Mouse (Mus musculus): Measurements from ENCODE around the gene Ccnb2.
"Not testable (repeated sequence)": the region's sequence is repeated elsewhere in the genome, so short reads cannot be mapped to it uniquely, and the experiment has no call there.

Gene Ccnb2

DNA sequence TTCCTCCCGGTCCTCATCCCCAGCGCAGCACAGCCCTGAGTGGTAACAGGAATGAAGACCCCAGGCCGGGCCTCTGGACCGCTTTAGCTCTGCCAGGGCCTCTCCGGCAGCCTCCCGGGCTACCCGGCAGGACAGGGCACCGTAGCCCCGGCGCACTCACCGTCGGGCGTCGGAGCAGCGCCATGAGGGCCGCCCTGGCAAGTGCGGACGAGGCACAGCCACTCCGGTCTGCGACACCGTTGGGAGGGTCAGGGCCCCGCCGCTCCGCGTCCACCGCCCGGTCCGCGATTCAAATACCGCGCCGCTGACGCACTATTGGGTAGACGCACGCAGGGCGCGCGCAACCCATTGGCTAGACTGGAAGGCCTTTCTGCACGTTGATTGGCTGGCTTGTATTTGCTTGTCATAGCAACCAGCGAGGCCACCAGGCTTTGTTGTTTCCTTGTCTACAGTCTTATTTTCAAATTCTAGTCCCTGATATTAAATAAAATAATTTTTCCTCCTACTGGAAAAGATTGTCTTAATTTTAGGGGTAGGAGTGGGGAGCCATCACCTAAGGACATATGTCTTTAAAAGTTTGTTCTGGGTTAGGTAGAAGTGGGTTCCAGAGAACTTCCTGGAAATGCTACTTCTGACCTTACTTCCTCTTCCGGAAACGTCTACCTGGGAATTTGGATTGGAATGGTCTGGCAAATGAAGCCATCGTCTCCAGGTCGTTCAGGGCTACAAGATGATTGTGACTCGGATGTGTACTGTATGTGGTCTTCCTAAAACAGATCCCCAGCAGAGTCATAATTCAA is at the start of gene Ccnb2:
Gene Ccnb2, minus strand, starts transcription at position 291 of the 800 bp plus-strand sequence.
- DNase-seq (ENCODE audit: low spot score in 2 of 2) = peak; percentile 85 to 88

DNA sequence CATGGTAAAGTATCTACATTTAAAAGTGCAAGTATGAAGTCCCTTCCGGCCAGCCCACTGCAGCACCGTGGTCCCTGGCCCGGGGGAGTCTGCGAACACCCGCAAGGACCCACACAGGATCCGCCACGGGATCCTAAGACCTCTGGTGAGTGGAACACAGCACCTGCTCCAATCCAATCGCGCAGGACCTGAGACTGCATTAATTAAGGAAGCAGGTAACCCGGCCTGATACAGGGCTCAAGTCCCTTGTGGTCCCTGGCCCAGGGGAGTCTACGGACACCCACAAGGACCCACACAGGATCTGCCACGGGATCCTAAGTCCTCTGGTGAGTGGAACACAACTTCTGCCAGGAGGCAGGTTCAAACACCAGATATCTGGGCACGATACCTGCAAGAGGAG is 41.7 kb upstream of the Ccnb2 start:
- DNase-seq (ENCODE audit: low spot score in 2 of 2) = not testable (repeated sequence)

DNA sequence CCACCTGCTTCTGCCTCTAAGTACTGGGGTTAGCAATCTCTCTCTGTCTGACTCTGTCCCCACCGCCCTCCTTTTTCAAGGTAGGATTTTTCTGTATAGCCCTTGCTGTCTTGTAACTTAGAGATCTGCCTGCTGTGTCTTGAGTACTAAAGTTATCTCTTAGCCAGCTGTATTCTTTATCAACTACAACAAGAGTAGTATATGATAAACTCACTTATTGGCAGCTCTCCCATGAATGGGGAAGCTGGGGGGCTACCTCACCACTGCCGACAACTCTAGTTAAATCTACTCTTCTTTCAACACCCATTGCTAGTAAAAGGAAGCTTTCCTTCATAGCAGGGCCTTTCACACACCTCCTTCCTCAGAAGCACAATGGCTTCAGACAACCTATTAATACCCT is 31.0 kb upstream of the Ccnb2 start:
- no peak for DNase-seq (ENCODE audit: low spot score in 2 of 2)

DNA sequence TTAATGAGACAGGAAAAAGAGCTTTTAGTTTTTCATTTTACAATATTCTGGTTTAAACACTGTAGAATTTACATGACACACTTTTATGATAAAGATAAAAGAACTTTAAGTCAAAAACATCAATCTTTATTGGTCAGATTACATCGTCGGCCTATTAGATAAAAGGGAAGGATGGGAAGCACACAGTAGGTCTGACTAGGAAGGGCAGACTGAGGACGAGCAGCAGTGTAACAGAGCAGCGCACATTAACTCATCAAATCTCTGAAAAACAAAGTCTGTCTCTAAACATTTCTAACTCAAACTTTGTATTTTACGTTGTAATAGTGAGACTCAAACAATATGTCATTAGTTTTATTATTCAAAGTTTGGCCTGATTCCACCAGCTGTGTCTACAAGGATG is 27.7 kb upstream of the Ccnb2 start:
- DNase-seq (ENCODE audit: low spot score in 2 of 2) = no peak

DNA sequence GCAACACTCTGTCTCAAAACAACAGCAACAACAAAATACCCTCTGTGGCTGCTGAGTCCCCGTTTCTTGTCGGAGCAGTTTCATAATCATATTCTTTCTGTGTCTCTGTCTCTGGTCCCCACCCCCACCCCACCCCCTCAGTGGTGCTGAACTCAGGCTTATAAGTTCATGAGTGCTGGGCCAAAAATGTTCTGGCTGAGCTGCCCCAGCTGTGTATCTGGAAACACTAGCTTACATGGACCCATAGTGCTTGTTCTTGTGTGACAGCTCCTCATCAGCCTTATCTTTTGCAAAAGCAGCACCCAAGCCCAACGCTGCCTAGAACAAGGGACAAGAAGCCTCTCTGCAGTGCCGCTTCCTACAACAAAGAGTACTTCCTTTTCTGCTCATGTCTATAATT is 18.6 kb upstream of the Ccnb2 start:
- peak; percentile 71 to 73 for DNase-seq (ENCODE audit: low spot score in 2 of 2)

DNA sequence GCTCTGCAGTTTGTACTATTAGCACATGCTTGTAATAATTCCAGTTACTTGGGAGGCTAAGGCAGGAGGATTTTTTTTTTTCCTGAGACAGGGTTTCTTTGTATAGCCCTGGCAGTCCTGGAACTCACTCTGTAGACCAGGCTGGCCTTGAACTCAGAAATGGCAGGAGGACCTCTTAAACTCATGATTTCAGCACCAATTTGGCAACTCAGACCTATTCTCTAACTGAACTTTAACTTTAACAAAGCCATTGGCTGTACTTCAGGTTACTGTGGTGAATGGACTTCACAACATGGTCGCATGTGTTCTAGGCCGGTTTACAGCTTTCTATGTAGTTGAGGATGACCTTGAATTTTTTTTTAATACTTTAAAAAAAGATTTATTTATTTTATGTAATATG is 1.3 kb upstream of the Ccnb2 start:
- DNase-seq (ENCODE audit: low spot score in 2 of 2) = no peak

DNA sequence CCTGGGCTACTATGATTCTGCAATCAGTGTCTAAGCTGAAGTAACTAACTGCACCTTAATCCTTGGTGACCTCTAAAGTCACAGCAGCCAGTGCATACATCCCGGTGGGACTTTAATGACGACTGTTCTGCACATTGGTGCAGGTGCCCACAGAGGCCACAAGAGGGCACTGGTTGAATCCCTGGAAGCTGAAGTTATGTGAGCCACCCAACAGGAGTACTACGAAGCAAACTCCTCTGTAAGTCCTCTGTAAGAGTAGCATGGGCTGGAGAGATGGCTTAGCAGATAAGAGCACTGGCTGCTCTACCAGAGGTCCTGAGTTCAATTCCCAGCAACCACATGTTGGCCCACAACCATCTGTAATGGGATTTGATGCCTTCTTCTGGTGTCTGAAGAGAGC is 4.9 kb downstream of the Ccnb2 start:
- DNase-seq (ENCODE audit: low spot score in 2 of 2) = no peak

DNA sequence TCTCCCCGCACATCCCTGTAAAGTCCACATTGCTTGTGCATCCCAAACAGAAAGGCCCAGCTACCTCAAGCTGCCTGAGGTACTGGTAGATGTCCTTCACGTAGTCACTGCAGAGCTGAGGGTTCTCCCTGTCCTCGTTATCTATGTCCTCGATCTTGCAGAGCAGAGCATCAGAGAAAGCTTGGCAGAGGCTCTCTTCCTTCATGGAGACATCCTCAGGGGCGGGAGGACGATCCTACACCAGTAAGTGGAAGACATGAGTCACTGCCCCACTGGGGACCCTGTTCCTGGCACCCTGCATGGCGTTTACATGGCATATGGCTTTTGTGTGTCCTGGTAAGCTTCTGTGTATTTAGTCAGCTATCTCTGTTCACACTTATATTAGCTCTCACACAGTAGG is 8.3 kb downstream of the Ccnb2 start:
- DNase-seq (ENCODE audit: low spot score in 2 of 2) = no peak

DNA sequence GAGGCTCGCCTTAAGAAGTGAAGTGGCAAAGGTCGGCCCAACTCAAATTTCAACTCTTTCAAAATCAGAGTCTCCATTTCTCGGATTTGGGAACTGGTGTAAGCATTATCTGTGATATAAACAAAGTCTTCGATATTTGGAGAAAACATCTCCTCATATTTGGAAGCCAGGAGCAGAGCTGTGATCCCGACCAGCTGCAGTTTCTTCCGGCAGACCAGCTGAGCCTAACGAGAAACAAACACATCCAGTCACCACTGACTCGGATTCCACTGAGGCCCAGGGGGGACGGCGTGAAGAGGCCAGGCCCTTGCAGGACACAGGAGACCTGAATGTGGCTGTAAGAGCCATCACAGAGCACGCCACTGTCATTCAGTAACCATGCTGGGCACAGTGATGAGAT is 10.7 kb downstream of the Ccnb2 start:
- DNase-seq (ENCODE audit: low spot score in 2 of 2) = peak in 1 of 2 experiments; percentile 20

DNA sequence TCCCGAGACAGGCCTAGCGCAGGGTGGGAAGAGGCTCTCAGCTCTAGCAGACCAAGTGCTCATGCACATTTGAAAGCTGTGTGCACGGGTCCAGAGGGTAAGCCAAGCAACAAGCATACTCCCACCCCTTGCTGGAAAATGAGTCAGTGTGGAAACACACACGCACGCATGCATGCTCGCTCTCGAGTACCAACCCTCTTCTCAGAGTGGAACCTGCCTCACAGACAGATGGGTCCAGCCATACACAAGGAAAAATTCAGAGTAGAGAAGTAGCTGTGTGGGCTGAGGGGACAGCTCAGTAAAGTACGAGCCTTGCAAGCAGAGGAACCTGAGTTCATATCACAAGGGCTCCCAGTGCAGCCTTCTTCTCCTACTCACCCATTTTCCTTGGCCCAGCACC is 11.6 kb downstream of the Ccnb2 start:
- no peak for DNase-seq (ENCODE audit: low spot score in 2 of 2)

DNA sequence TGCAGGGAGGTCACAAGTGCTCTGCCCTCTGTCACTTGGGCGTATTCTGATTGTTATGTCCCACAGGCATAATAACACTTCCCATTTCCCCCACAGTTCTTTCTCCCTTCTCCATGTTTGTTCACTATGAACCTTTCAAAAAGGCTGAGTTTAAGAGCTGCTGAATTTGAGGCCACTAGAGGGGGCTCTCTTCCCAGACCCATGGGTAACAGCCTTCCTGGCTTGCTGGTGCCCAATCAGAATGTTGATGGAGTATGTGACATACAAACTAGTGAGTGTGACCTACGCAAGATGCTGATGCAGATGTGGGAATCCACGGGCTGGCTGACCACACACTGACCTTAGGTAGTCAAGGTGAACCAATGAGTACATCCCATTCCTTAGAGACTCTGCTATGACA is 12.6 kb downstream of the Ccnb2 start:
- no peak for DNase-seq (ENCODE audit: low spot score in 2 of 2)

DNA sequence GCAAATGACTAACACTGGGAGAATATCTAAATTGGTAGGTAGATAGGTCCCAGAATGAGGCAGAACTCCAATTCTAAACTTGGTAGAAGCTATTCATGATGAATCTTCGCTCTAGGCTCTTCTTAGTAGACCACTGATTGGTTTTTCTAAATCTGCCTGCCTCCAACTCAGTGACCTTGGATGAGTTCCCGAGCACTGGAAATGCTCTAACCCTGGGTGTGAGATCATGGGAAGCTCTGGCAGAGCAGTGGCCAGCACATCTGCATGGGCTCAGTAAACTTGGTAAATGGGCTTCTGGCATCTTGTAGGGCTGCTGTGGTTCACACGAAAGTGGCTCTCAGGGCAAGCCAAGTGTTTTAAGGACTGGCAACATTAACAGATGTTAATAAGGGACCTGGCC is 14.8 kb downstream of the Ccnb2 start:
- peak in 1 of 2 experiments; percentile 12 for DNase-seq (ENCODE audit: low spot score in 2 of 2)

DNA sequence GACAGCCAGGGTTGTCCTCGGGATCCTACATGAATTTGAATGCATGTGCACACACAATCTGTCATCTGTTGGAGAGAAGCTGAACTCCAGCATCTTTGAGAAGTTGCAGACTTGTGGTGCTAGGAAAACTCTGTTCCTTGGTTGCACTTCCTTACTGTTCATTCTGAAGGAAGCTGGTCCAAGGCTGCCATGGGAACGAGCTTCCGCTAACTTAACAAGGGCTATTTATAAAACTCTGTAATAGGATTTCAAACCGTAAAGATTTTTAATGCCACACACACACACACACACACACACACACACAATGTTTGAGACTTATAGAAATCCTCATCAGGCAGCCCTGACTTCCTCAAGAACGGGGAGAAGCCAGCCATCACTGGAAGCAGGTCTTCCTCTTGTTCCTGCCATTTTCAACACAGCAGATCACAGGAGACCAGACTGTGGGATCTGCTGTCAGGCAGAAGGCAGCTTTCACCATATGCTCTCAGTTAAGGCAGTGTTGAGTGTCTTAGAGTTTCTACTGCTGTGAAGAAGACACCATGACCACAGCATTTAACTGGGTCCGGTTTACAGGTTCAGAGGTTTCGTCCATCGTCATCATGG is 19.3 kb downstream of the Ccnb2 start:
- no peak for DNase-seq (ENCODE audit: low spot score in 2 of 2)

DNA sequence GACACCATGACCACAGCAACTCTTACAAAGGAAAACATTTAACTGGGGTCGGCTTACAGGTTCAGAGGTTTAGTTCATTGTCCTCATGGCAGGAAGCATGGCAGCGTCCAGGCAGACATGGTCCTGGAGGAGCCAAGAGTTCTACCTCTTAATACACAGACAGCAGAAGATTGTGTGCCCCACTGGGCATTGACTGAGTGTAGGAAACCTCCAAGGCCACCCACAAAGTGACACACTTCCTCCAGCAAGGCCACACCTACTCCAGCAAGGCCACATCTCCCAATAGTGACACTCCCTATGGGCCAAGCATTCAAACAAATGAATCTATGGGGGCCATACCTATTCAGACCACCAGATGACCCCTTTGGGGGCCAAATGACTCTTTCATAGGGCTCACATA is 25.3 kb downstream of the Ccnb2 start:
- DNase-seq (ENCODE audit: low spot score in 2 of 2) = no peak

DNA sequence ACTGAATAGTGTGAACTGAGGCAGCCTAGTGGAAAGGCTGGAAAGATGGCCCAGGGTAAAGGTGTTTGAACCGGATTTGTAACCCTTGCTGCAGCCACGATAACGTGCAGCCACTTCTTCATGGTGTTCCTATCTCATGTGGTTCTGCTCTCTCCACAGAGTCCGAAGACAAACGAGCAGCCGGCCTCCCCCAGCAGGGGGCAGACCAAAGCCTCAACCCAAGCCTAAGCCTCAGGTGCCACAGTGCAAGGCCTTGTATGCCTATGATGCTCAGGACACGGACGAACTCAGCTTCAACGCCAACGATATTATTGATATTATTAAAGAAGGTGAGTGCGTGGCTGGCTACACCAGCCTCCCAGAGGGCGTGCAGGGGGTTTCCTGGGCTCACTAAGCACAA is 25.7 kb downstream of the Ccnb2 start:
- DNase-seq (ENCODE audit: low spot score in 2 of 2) = no peak

DNA sequence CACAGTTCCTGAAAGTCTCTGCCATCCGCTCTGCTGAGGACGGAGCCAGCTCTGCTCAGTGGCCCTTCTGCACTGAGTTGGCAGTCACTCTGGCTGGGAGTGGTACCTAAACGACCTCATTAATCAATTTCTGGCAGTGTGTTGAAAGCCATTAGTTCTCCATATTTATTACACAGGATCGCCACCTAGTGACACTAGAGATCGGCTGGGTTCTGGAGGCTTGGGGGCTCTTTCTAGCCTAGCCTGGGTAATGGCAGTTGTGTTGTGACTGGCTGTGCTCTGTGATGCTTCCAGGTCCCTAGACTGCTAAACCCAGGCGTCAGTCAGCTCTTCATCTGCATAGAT is 28.8 kb downstream of the Ccnb2 start:
- peak; percentile 15 to 17 for DNase-seq (ENCODE audit: low spot score in 2 of 2)

DNA sequence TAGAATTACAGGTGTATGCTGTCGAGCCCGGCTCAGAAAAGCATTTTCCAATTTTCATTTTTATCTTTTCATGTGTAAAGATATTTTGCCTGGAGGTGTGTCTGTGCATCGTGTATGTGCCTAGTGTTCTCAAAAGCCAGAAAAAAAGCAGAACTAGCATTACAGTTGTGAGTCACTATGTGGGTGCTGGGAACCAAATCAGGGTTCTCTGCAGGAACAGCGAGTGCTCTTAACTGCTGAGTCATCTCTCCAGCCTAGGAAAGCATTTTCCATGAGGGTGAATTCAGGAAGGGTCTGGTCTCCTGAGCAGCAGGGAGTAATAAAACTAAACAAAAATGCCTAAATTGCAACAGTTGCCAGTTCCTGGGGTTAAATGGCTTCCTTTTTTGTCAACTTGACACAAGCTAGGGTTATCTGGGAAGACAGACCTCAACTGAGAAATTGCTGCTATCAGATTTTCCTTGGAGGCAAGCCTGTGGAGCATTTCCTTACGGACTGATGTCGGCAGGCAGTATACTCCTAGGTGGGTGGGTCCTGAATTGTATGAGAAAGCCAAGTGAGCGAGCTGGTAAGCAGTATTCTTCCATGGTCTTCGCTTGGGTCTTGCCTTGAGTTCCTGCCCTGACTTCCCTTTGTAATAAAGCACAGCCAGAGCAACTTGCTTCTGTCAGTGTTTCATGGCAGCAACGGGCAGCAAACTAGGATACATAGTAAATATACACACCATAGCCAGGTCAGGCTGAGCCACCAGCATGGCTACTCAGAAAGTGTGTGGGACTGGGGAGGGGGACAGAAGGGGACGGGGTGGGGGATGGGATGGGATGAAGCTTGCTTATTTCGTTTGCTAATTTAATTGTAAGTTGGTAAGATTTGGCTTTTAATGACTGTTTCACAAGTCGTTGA is 29.4 kb downstream of the Ccnb2 start:
- DNase-seq (ENCODE audit: low spot score in 2 of 2) = no peak

DNA sequence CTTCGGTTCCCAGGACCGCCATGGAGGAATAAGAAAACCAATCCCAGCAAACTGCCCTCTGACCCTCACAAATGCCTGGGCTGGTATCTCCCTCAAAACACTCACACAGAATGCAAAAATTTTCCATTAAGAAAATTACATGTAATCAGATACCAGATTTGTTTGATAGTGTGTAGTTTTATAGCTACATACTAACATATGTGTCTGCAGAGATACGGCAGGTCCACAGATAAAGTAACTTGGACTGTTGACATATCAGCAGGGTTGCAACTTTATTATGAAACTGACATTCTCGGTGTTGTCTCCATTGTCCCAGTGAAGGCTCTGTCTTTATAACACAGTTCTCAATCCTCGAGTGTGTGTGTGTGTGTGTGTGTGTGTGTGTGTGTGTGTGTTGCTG is 30.3 kb downstream of the Ccnb2 start:
- no peak for DNase-seq (ENCODE audit: low spot score in 2 of 2)

DNA sequence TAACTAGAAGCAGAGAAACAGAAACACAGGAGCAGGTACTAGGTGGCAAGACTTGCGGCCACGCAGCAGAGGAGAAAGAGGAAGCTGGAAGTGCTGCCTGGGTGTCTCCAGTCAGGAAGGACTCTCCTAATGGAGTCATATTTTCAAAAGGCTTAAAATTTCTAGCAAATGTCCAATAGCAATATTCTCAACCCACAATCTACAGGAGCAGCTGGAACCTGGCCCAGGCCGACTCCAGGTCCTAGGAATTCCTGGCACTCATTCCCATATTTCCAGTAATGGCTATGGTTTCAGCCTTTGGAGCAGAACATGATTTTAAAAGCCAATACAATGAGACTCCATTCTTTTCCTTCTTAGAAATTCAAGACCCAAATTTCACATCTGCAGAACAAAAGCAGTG is 31.8 kb downstream of the Ccnb2 start:
- DNase-seq (ENCODE audit: low spot score in 2 of 2) = no peak

DNA sequence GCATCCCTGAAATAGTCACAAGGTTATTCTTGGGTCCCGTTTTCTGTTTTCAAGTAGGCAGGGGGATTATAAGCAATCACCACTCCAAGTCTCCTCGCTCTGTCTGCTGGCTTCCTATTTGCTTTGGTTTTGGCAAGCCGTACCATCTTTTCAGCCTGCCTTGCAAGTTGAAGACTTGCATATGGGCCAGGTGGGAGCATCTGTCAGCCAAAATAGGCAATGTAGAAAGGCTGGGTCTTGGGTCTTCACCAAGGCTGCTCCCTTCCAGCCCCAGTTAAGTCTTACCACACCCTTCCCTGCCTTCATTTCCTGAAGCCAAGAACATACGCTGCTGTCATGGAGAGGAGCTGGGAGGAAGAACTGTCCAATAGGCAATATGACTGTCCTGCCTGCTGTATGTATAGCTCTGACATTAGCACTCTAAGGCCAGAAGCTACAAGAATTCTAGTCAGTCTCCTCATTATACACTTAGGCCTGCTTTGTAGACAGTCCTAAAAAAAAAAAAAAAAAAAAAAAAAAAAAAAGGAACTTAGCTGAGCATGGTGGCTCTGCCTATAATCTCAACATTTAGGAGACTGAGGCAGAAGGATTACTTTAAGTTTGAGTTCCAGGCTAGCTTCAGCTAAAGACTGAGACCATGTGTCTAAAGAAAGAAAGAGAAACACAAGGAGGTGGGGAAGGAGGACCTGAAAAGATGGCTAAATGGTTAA is 33.8 kb downstream of the Ccnb2 start:
- peak in 1 of 2 experiments; percentile 23 for DNase-seq (ENCODE audit: low spot score in 2 of 2)

DNA sequence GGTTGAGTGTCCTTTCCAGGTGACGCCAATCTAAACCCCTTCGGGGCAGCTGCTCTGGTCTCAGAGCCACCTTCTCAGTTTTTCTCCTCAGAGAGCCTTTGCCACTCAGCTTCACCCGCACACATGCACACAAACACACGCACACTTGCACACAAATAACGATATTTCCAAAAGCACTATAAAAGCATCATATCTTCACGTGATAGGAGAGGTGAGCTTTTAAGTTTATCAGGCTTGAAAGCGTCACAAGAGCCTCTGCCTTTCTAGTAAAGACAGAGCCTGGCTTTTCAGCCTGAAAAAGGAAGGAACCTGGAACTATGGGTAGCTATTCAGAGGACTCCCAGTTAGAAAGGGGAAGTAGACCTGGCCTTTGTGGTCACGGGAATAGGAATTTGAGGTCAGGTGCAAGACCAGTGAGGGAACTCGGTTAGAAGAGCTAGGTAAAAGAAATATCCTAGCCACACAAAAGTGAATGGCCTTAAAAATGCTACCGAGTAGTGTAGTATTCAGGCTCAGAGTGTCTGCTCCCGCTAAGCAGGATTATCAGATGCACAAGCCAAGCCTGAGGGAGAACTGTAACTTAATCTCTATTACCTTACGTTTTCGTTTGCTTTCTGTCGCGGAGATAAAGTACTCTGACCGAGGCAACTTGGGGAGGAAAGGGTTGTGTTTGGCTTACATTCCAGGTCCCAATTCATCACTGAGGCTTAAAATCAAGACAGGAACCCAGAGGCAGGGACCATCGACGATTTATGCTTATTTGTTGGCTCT is 36.2 kb downstream of the Ccnb2 start:
- DNase-seq (ENCODE audit: low spot score in 2 of 2) = no peak
